8 mouse cellular contexts compared by ENCODE assay signal in genomic region chr19:59418024-59418423, GRCm38 (mm10). TPM values are rescaled to one million over a fixed set of nuclear protein-coding genes. Genes with fewer than 3 reads are reported as not detected.
A peak's percentile ranks its signal among the peaks of the same experiment; 100 is the strongest.
DNase-seq lines count a peak whose midpoint lies in the region; ATAC-seq and TF ChIP-seq lines count a peak whose summit lies in the region.

No protein-coding gene starts in this region.

- peak overlapping the region; percentile 39 for H3K4me2 ChIP-seq in forebrain, embryonic 16.5 days (ENCODE audit: low read length)
- H3K4me2 ChIP-seq in lung, postnatal 0 days (replicated peaks; ENCODE audit: low read depth, low read length): no peak overlapping the region

- TF ChIP-seq POLR2A in cerebellum, adult 2 months (IDR thresholded peaks at IDR 0.05; ENCODE audit: borderline replicate concordance, insufficient read depth, low read length): no peak

- 2% methylated on average over 15 of the region's 15 CpGs for WGBS in cerebellum, adult 2 months
- WGBS in forebrain, embryonic 16.5 days: 2% methylated on average over 15 of the region's 15 CpGs
- 2% methylated on average over 15 of the region's 15 CpGs for WGBS in lung, postnatal 0 days

- peak; percentile 73 for ATAC-seq in forebrain, embryonic 16.5 days
- ATAC-seq in lung, postnatal 0 days: peak; percentile 46

- no peaks in the 10 kb centered on the region for H3K4me1 ChIP-seq in cerebellum, adult 2 months (ENCODE audit: control insufficient read depth, insufficient read depth, low read length)
- H3K4me1 ChIP-seq in forebrain, embryonic 16.5 days (replicated peaks; ENCODE audit: control insufficient read depth, insufficient read depth, low read length): peaks cover 8% of the 10 kb centered on the region; the same call in 1 of the 2 replicates
- no peaks in the 10 kb centered on the region for H3K4me1 ChIP-seq in lung, postnatal 0 days (ENCODE audit: insufficient read depth, low read depth, low read length)

- no peaks in the 10 kb centered on the region for H3K36me3 ChIP-seq in forebrain, embryonic 16.5 days (ENCODE audit: control insufficient read depth, insufficient read depth)
- no peaks in the 10 kb centered on the region for H3K36me3 ChIP-seq in lung, postnatal 0 days (ENCODE audit: insufficient read depth, low read length)

- TF ChIP-seq EP300 in lung, postnatal 0 days (IDR thresholded peaks at IDR 0.05): 0 out of 2 replicates have a peak, but pooled peaks have one; percentile 19

- no peak overlapping the region for H3K4me3 ChIP-seq in cerebellum, adult 2 months (replicated peaks; ENCODE audit: insufficient read depth, low read depth, low read length)
- 0 out of 2 replicates have a peak overlapping the region, but pooled peaks have one; percentile 13 for H3K4me3 ChIP-seq in forebrain, embryonic 16.5 days (replicated peaks; ENCODE audit: low read length)
- H3K4me3 ChIP-seq in lung, postnatal 0 days (ENCODE audit: low read depth, low read length): no peak overlapping the region

- peak; percentile 79 for TF ChIP-seq CTCF in cerebellum, adult 2 months (IDR thresholded peaks at IDR 0.05; ENCODE audit: borderline replicate concordance, insufficient read depth, low read depth, low read length)
- TF ChIP-seq CTCF in lung, postnatal 0 days (IDR thresholded peaks at IDR 0.05): peak; percentile 85

- no peak overlapping the region for H3K27ac ChIP-seq in cerebellum, adult 2 months (ENCODE audit: insufficient read depth, low read length)
- H3K27ac ChIP-seq in forebrain, embryonic 16.5 days (ENCODE audit: low read length): no peak overlapping the region
- no peak overlapping the region for H3K27ac ChIP-seq in lung, postnatal 0 days (ENCODE audit: low read length)

- H3K9ac ChIP-seq in forebrain, embryonic 16.5 days (replicated peaks; ENCODE audit: low read depth, low read length): no peak overlapping the region
- no peak overlapping the region for H3K9ac ChIP-seq in lung, postnatal 0 days (replicated peaks; ENCODE audit: low read depth)

- DNase-seq in Muller cell, postnatal 12 days (ENCODE audit: inconsistent ontology term): peak; percentile 86
- peak; percentile 71 to 84 for DNase-seq in cerebellum, adult 2 months
- DNase-seq in heart, postnatal 36 days: peak; percentile 82 to 87
- DNase-seq in layer of hippocampus, adult 8-10 months (ENCODE audit: low spot score in 2 of 2): peak; percentile 86 to 96
- DNase-seq in lung, postnatal 0 days (ENCODE audit: low spot score): peak; percentile 88
- peak; percentile 88 for DNase-seq in ovary, postnatal 36 days (ENCODE audit: low spot score)
- DNase-seq in thymus, postnatal 36 days: peak; percentile 84 to 88

- intact Hi-C loops in heart, postnatal 36 days (cut with DNase I): loop anchor here (1.0 kb wide), 1 partner anchor 892 kb away; no protein-coding TSS in a partner anchor

- H3K9me3 ChIP-seq in forebrain, embryonic 16.5 days (ENCODE audit: control insufficient read depth, low read length): no peaks in the 10 kb centered on the region
- H3K9me3 ChIP-seq in lung, postnatal 0 days (ENCODE audit: low read length): no peaks in the 10 kb centered on the region

- no peaks in the 10 kb centered on the region for H3K27me3 ChIP-seq in cerebellum, adult 2 months (ENCODE audit: control insufficient read depth, insufficient read depth, low read length)
- H3K27me3 ChIP-seq in forebrain, embryonic 16.5 days (replicated peaks; ENCODE audit: control insufficient read depth, insufficient read depth, low read length): no peaks in the 10 kb centered on the region; the same call in 1 of the 2 replicates
- H3K27me3 ChIP-seq in lung, postnatal 0 days (replicated peaks; ENCODE audit: insufficient read depth, low read length): 0 out of 2 replicates have a peak, but pooled peaks cover 4% of the 10 kb centered on the region

RNA-seq across cellular contexts. Expression of gene Emx2, which starts 40.1 kb away (rescaled TPM):
- polyA plus RNA-seq in cerebellum, adult 2 months (2012; rRNA removed): 0.07 and 0.13 TPM in 2 replicates
- 13.1 and 13.8 TPM in 2 replicates for polyA plus RNA-seq in forebrain, embryonic 16.5 days (2015; fragmentation: Nextera tagmentation; extraction: Ambion mirVana)
- not detected for total RNA-seq in heart, postnatal 36 days (2021)
- 10 to 100 TPM; 17.4 to 25.8 (median 21.9) TPM for total RNA-seq in layer of hippocampus, adult 8-10 months (2022)
- not detected in 2 replicates for polyA plus RNA-seq in lung, postnatal 0 days (2015; fragmentation: Nextera tagmentation; extraction: Ambion mirVana)

Comparison
In these comparisons a context has a peak if more than half of its experiments do, and no peak if none do; other contexts are left out.
1. RNA of gene Emx2, which starts 40.1 kb away (polyA plus RNA-seq): 13.1 to 13.8 TPM in forebrain, embryonic 16.5 days; 0.07 to 0.13 TPM in cerebellum, adult 2 months and not detected in lung, postnatal 0 days; every median in the first group is over 10 times any median in the second.
2. Peak in every context shown above with its lines, with median percentiles within 50 percentile points of each other: DNase-seq.